Mouse (Mus musculus): ENCODE measurements at regions not wholly inside any gene's neighbourhood (a gene's known extent, or its start where the extent isn't known, plus 50 kb on each side); places are given as distances from the start of the nearest gene placed in this dataset.

DNA sequence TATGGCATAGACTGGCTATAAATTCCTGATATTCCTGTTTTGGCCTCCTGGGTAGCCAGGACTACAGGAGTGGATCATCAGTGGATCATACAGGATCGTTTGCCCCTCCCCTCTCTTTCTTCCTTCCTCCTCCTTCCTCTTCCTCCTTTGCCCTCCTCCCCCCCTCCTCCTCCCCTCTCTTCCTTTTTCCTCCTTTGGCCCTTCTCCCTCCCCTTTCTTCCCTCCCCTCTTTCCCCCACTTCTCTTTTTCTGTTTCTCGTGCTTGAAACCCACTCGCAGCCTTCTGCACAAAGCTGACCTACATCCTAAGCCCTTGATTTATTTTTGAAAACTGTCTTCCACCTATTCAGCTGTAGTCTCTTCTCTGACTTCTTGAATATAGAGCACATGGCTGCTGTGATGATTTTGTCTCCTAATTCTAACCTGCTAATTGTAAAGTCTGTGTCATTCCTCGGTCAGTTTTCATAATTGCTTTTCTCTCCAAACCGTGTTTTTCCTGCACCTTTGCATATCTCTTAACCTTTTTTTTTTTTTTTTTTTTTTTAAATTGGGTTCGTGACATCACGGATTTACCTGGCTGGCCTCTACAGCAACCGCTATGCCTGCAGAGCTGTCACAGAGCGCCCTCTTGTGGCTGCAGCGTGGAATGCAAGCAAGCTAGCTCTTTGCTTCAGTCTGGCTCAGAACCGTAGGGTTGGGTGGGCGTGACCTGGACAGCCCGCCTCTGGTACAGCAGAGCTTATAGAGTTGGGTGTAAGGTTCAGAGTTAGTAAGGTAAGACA is 78.8 kb upstream of the Tmem45b start:
- TF ChIP-seq POLR2A (IDR thresholded peaks at IDR 0.05; ENCODE audit: extremely low read depth, insufficient read depth, low read length) = no peak
- peak; percentile 94 for TF ChIP-seq CTCF (IDR thresholded peaks at IDR 0.05; ENCODE audit: extremely low read depth, insufficient read depth, low read length)
